Mouse (Mus musculus) bone marrow macrophage, adult 2 months (primary cell): ENCODE results near the gene Aldh1a1. TPM values are rescaled to one million over a fixed set of nuclear protein-coding genes. Genes with fewer than 3 reads are reported as not detected.

Experiments
- H3K27ac ChIP-seq: 2 replicates; pipeline ENCODE4 v1.5.1; 2012; ENCODE audit warnings: low read depth, low read length; ENCODE audit not compliant: insufficient read depth
- H3K4me1 ChIP-seq: 2 replicates; pipeline ENCODE4 v1.6.1; 2012; ENCODE audit warnings: low read length; ENCODE audit not compliant: control insufficient read depth, insufficient read depth
- H3K4me3 ChIP-seq: 2 replicates; pipeline ENCODE4 v1.5.1; 2012; ENCODE audit warnings: mild to moderate bottlenecking, low read length, moderate library complexity; ENCODE audit not compliant: insufficient read depth
- CTCF ChIP-seq: IDR thresholded peaks from 2 replicates; pipeline ENCODE4 v1.5.1; 2012; ENCODE audit warnings: low read depth, mild to moderate bottlenecking, low read length, moderate library complexity
- POLR2A ChIP-seq: IDR thresholded peaks from 2 replicates; pipeline ENCODE4 v1.6.1; 2012; ENCODE audit warnings: mild to moderate bottlenecking, low read depth, low read length, borderline replicate concordance
- polyA plus RNA-seq: library from polyadenylated mRNA; stranded (reverse); fragments of >200 nt; gene quantifications from 2 replicates; pipeline ENCODE4 v1.2.4, GENCODE M21; 2012; ENCODE audit not compliant: missing spikeins, insufficient read depth, insufficient read length

Aldh1a1 gene
- polyA plus RNA-seq, 1 experiment = not detected

GRCm38 (mm10) chr19:20549409-20549808 lies 56.9 kb downstream of the Aldh1a1 start:
- Histone ChIP-seq H3K4me3 (no peak overlapping the region), H3K27ac (no peak overlapping the region), H3K4me1 (no peaks in the 10 kb centered on the region)
- no peak for TF ChIP-seq CTCF
- no peak for TF ChIP-seq POLR2A

- Histone ChIP-seq H3K4me1 (no peaks in the 10 kb centered on the region), H3K27ac (no peak overlapping the region), H3K4me3 (no peak overlapping the region)
- no peak for TF ChIP-seq CTCF
- TF ChIP-seq POLR2A = no peak
Observed at GRCm38 (mm10) chr19:20555365-20555764, 62.9 kb downstream of the Aldh1a1 start.

GRCm38 (mm10) chr19:20557211-20557610 lies 64.7 kb downstream of the Aldh1a1 start:
- H3K4me1 ChIP-seq = no peaks in the 10 kb centered on the region
- no peak overlapping the region for H3K4me3 ChIP-seq
- TF ChIP-seq CTCF = no peak
- no peak for TF ChIP-seq POLR2A
- H3K27ac ChIP-seq = no peak overlapping the region

GRCm38 (mm10) chr19:20558069-20558468 lies 65.6 kb downstream of the Aldh1a1 start:
- Histone ChIP-seq H3K4me1 (no peaks in the 10 kb centered on the region), H3K4me3 (no peak overlapping the region), H3K27ac (no peak overlapping the region)
- TF ChIP-seq POLR2A (no peak), CTCF (no peak)

GRCm38 (mm10) chr19:20558544-20558943 lies 66.0 kb downstream of the Aldh1a1 start:
- Histone ChIP-seq H3K27ac (no peak overlapping the region), H3K4me3 (no peak overlapping the region), H3K4me1 (no peaks in the 10 kb centered on the region)
- TF ChIP-seq POLR2A = no peak
- TF ChIP-seq CTCF = no peak

GRCm38 (mm10) chr19:20558952-20559351 lies 66.4 kb downstream of the Aldh1a1 start:
- no peak for TF ChIP-seq POLR2A
- no peak for TF ChIP-seq CTCF
- Histone ChIP-seq H3K4me1 (no peaks in the 10 kb centered on the region), H3K27ac (no peak overlapping the region), H3K4me3 (no peak overlapping the region)

- Histone ChIP-seq H3K4me3 (no peak overlapping the region), H3K4me1 (no peaks in the 10 kb centered on the region), H3K27ac (no peak overlapping the region)
- no peak for TF ChIP-seq POLR2A
- no peak for TF ChIP-seq CTCF
Observed at GRCm38 (mm10) chr19:20559952-20560351, 67.4 kb downstream of the Aldh1a1 start.

GRCm38 (mm10) chr19:20562396-20562795 lies 69.9 kb downstream of the Aldh1a1 start:
- Histone ChIP-seq H3K4me1 (no peaks in the 10 kb centered on the region), H3K27ac (no peak overlapping the region), H3K4me3 (no peak overlapping the region)
- no peak for TF ChIP-seq CTCF
- no peak for TF ChIP-seq POLR2A

GRCm38 (mm10) chr19:20566294-20566693 lies 73.8 kb downstream of the Aldh1a1 start:
- TF ChIP-seq CTCF = no peak
- no peak for TF ChIP-seq POLR2A
- no peak overlapping the region for H3K4me3 ChIP-seq
- H3K4me1 ChIP-seq = no peaks in the 10 kb centered on the region
- no peak overlapping the region for H3K27ac ChIP-seq

- Histone ChIP-seq H3K4me1 (no peaks in the 10 kb centered on the region), H3K27ac (no peak overlapping the region), H3K4me3 (no peak overlapping the region)
- no peak for TF ChIP-seq CTCF
- no peak for TF ChIP-seq POLR2A
Observed at GRCm38 (mm10) chr19:20567039-20567438, 74.5 kb downstream of the Aldh1a1 start.

GRCm38 (mm10) chr19:20576984-20577383 lies 84.5 kb downstream of the Aldh1a1 start:
- TF ChIP-seq POLR2A (no peak), CTCF (no peak)
- H3K4me1 ChIP-seq = no peaks in the 10 kb centered on the region
- H3K4me3 ChIP-seq = no peak overlapping the region
- H3K27ac ChIP-seq = no peak overlapping the region

GRCm38 (mm10) chr19:20577429-20577828 lies 84.9 kb downstream of the Aldh1a1 start:
- H3K27ac ChIP-seq = no peak overlapping the region
- no peaks in the 10 kb centered on the region for H3K4me1 ChIP-seq
- TF ChIP-seq POLR2A (no peak), CTCF (no peak)
- H3K4me3 ChIP-seq = no peak overlapping the region
